Mouse (Mus musculus) cortical plate, adult 2 months (tissue): ENCODE measurements around the gene Senp2.

Experiments used
- CTCF ChIP-seq: fragments of 200-500 bp; IDR thresholded peaks from 2 replicates; pipeline ENCODE4 v1.5.1; 2011; ENCODE audit warnings: mild to moderate bottlenecking, control low read depth, low read length; ENCODE audit not compliant: insufficient read depth; ENCODE audit errors: extremely low read depth
- POLR2A ChIP-seq: fragments of 200-500 bp; IDR thresholded peaks from 2 replicates; pipeline ENCODE4 v1.6.1; 2011; ENCODE audit warnings: mild to moderate bottlenecking, low read length, control low read depth; ENCODE audit not compliant: insufficient read depth; ENCODE audit errors: extremely low read depth

DNA sequence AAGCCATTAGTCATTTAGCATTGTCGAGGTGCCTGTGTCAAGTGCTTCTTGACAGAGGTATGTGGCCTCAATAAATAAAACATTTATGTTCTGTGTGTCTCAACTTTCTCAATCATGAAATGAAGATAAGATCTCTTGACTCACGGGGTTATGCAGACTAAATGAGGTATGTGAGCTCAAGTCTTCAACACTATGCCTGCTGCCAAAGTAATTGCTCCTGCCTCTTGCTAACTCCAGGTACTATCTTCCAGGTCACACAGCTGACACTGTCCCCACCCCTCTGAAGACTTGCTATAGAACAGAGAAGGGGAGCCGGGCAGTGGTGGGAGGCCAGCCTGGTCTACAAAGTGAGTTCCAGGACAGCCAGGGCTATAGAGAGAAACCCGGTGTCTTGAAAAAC, 12.9 kb upstream of the Senp2 start:
- TF ChIP-seq CTCF (no peak), POLR2A (no peak)
